Mouse (Mus musculus) heart, embryonic 10.5 days (tissue): Measurements from ENCODE around the gene Mbtps1. TPM values are rescaled to one million over a fixed set of nuclear protein-coding genes. Genes with fewer than 3 reads are reported as not detected.

Experiments used
- DNase-seq: peaks from one replicate; pipeline ENCODE4 v3.0.0-alpha.2; 2017; ENCODE audit warnings: low spot score
- H3K27ac ChIP-seq: fragments of 300-500 bp; sonication (generic); 2 replicates; pipeline ENCODE4 v1.5.1; 2016; ENCODE audit warnings: mild to moderate bottlenecking
- H3K27me3 ChIP-seq: fragments of 300-500 bp; sonication (generic); 2 replicates; pipeline ENCODE4 v1.6.1; 2016; ENCODE audit warnings: mild to moderate bottlenecking; ENCODE audit not compliant: poor library complexity, insufficient read depth, severe bottlenecking
- H3K36me3 ChIP-seq: fragments of 300-500 bp; sonication (generic); 2 replicates; pipeline ENCODE4 v1.6.1; 2016; ENCODE audit warnings: mild to moderate bottlenecking, moderate library complexity
- H3K4me1 ChIP-seq: fragments of 300-500 bp; sonication (generic); 2 replicates; pipeline ENCODE4 v1.6.1; 2016; ENCODE audit warnings: mild to moderate bottlenecking
- H3K4me3 ChIP-seq: fragments of 300-500 bp; sonication (generic); 2 replicates; pipeline ENCODE4 v1.5.1; 2016; ENCODE audit warnings: mild to moderate bottlenecking, moderate library complexity
- H3K9me3 ChIP-seq: fragments of 300-500 bp; sonication (generic); 2 replicates; pipeline ENCODE4 v1.6.1; 2016; ENCODE audit warnings: mild to moderate bottlenecking, moderate library complexity
- WGBS: fragments of 180-500 bp; shearing (Covaris S2); methylation state at CpG from one replicate; pipeline ENCODE4 v1.1.7; 2016; 5-methylcytosine and 5-hydroxymethylcytosine counted together
- polyA plus RNA-seq: library from polyadenylated mRNA; unstranded; fragments of >200 nt; fragmentation: Nextera tagmentation; extraction: Ambion mirVana; gene quantifications from 2 replicates; pipeline ENCODE4 v1.2.1, GENCODE M21; 2016

Gene Mbtps1
- polyA plus RNA-seq, 1 experiment from 2014 or later, result 86.9 TPM

DNA sequence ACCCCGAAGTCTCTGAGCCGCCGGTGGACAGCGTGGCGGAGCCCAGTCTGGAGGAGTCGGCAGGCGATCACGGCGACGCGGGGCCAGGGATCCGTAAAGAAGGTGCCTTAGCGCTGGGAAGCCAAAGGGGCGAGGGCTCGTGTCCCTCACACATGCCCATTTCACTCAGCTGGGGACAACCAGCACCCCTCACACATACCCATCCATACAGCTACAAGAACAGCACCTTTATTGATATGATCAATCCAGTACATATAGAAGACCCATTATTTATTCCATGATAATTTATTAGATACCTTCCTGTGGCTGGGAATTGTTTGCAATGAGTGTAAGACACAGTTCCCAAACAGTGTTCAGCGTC lies 16.8 kb upstream of the Mbtps1 start:
- 2% methylated on average over 16 of the region's 16 CpGs for WGBS
- H3K36me3 ChIP-seq, result no peaks in the 10 kb centered on the region
- H3K27ac ChIP-seq, result peak overlapping the region; percentile 93
- H3K4me1 ChIP-seq, result peaks cover 53% of the 10 kb centered on the region
- peaks cover 30% of the 10 kb centered on the region for H3K27me3 ChIP-seq
- no peak for DNase-seq
- H3K9me3 ChIP-seq, result no peaks in the 10 kb centered on the region
- H3K4me3 ChIP-seq, result peak overlapping the region; percentile 93

GRCm38 (mm10) chr8:119574437-119575365 lies 16.2 kb upstream of the Mbtps1 start, which contains the start of the genes Hsdl1 and Dnaaf1:
TSS of gene Hsdl1 (minus strand) at chr8:119575183.
TSS of gene Dnaaf1 (plus strand) at chr8:119575235.
- peak; percentile 96 for DNase-seq
- peaks cover 53% of the 10 kb centered on the region for H3K4me1 ChIP-seq
- under 1% methylated on average over 94 of the region's 97 CpGs for WGBS
- no peaks in the 10 kb centered on the region for H3K36me3 ChIP-seq
- H3K4me3 ChIP-seq, result peak within 1 kb of the TSS; percentile 93
- H3K27ac ChIP-seq, result peak within 1 kb of the TSS; percentile 93
- peaks cover 30% of the 10 kb centered on the region for H3K27me3 ChIP-seq
- H3K9me3 ChIP-seq, result no peaks in the 10 kb centered on the region

DNA sequence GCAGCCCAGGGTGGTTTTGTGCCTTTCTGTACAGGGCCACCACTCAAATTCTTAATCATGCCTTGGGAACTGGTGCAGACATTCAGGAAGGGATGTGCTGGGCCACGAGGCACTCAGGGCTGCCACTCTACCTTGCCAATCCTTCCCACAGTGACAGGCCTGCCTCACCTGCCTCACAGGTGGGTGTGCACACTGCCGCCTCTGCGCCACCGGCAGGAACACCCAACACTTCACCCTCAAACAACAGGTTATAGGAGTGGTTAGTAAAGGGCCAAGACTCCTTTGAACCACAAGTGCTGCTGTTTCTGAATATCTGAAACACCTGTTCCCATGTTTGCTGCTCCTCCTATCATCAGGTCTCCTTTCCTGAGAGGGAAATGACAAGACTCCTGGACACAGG lies 13.9 kb upstream of the Mbtps1 start:
- peaks cover 42% of the 10 kb centered on the region for H3K4me1 ChIP-seq
- H3K36me3 ChIP-seq, result peaks cover 6% of the 10 kb centered on the region
- DNase-seq, result no peak
- H3K27ac ChIP-seq, result no peak overlapping the region
- H3K9me3 ChIP-seq, result no peaks in the 10 kb centered on the region
- 88% methylated on average over 4 of the region's 4 CpGs for WGBS
- H3K27me3 ChIP-seq, result peaks cover 19% of the 10 kb centered on the region
- no peak overlapping the region for H3K4me3 ChIP-seq

- Histone ChIP-seq H3K4me1 (peaks cover 42% of the 10 kb centered on the region), H3K36me3 (peaks cover 15% of the 10 kb centered on the region), H3K4me3 (no peak overlapping the region), H3K27ac (no peak overlapping the region), H3K27me3 (peaks cover 7% of the 10 kb centered on the region), H3K9me3 (no peaks in the 10 kb centered on the region)
- 85% methylated on average over 6 of the region's 6 CpGs for WGBS
- no peak for DNase-seq
Observed at GRCm38 (mm10) chr8:119571135-119571534, 12.6 kb upstream of the Mbtps1 start.

DNA sequence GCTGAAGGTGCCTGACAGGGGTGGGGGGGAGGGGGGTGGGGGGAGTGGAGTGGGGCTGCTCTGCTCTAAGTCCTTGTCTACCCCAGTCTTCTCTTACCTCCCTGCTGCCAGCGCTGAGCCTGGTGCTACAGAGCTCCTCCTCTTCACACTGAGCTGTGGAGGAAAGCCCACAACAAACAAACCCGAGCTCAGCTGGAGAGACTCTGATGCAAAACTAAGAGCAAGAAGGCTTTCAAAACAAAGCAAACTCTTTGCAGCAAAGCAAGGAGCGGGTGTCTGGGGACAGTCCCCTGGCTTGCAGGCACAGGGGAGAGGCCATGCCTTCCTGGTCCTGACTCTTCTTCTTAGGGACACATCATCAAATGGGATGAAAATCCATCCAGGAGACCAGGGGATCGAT lies 11.3 kb upstream of the Mbtps1 start:
- Histone ChIP-seq H3K9me3 (no peaks in the 10 kb centered on the region), H3K27ac (no peak overlapping the region), H3K27me3 (no peaks in the 10 kb centered on the region; the same call in 1 of the 2 replicates), H3K4me1 (peaks cover 34% of the 10 kb centered on the region), H3K36me3 (peaks cover 28% of the 10 kb centered on the region), H3K4me3 (no peak overlapping the region)
- 28% methylated on average over 4 of the region's 4 CpGs for WGBS
- no peak for DNase-seq

- H3K4me1 ChIP-seq, result peaks cover 25% of the 10 kb centered on the region
- no peak for DNase-seq
- H3K9me3 ChIP-seq, result no peaks in the 10 kb centered on the region
- 55% methylated on average over 7 of the region's 7 CpGs for WGBS
- peaks cover 36% of the 10 kb centered on the region for H3K36me3 ChIP-seq
- no peak overlapping the region for H3K4me3 ChIP-seq
- H3K27me3 ChIP-seq, result no peaks in the 10 kb centered on the region; the same call in 1 of the 2 replicates
- no peak overlapping the region for H3K27ac ChIP-seq
Observed at GRCm38 (mm10) chr8:119568951-119569350, 10.4 kb upstream of the Mbtps1 start.

- H3K27me3 ChIP-seq, result no peaks in the 10 kb centered on the region; the same call in 1 of the 2 replicates
- no peaks in the 10 kb centered on the region for H3K9me3 ChIP-seq
- peaks cover 43% of the 10 kb centered on the region for H3K36me3 ChIP-seq
- H3K27ac ChIP-seq, result no peak overlapping the region
- H3K4me3 ChIP-seq, result no peak overlapping the region
- WGBS, result 86% methylated on average over 9 of the region's 9 CpGs
- no peak for DNase-seq
- H3K4me1 ChIP-seq, result peaks cover 21% of the 10 kb centered on the region
Observed at GRCm38 (mm10) chr8:119568251-119568650, 9.7 kb upstream of the Mbtps1 start.

DNA sequence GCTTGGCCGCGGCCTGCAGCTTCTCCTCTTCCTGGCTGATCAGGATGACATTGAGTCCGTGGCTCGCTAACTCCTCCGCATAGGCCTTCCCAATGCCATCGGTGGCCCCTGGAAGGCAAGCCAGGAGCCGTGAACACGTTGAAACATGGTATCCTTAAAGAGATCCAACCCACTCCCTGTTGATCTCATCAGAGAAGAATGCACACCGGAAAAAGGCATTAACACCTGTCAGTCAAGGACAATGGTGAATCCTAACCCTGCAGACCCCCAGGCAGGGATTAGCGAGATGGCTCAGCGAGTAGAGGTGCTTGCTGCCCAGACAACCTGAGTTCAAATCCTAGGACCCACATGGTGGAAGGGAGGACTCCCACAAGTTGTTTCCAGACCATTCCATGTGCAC lies 7.8 kb upstream of the Mbtps1 start:
- DNase-seq, result no peak
- H3K36me3 ChIP-seq, result peaks cover 60% of the 10 kb centered on the region
- WGBS, result 64% methylated on average over 11 of the region's 11 CpGs
- peaks cover 17% of the 10 kb centered on the region for H3K4me1 ChIP-seq
- H3K27me3 ChIP-seq, result no peaks in the 10 kb centered on the region; the same call in 1 of the 2 replicates
- no peak overlapping the region for H3K4me3 ChIP-seq
- no peaks in the 10 kb centered on the region for H3K9me3 ChIP-seq
- no peak overlapping the region for H3K27ac ChIP-seq

GRCm38 (mm10) chr8:119563849-119564251 lies 5.3 kb upstream of the Mbtps1 start:
- Histone ChIP-seq H3K4me3 (no peak overlapping the region), H3K4me1 (peaks cover 4% of the 10 kb centered on the region; the same call in 1 of the 2 replicates), H3K27me3 (no peaks in the 10 kb centered on the region; the same call in 1 of the 2 replicates), H3K36me3 (peaks cover 60% of the 10 kb centered on the region), H3K27ac (no peak overlapping the region), H3K9me3 (no peaks in the 10 kb centered on the region)
- DNase-seq, result no peak
- WGBS, result 93% methylated on average over 14 of the region's 14 CpGs

DNA sequence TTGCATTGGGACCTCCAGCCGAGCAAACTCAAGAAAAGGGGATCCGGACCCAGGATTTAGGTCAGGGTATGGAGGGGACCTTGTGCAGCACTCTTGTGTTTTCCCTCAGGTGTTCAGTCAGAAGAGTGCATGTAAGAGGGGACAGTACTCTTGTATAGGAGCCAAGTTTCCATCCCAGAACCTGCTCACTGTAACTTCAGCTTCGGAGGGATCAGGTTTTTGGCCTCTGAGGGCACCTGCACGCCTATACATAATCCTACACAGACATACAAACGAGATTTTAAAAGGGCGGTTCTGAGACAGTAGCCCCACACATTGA lies 826 bp upstream of the Mbtps1 start:
- Histone ChIP-seq H3K27me3 (no peaks in the 10 kb centered on the region), H3K9me3 (no peaks in the 10 kb centered on the region), H3K4me1 (peaks cover 24% of the 10 kb centered on the region), H3K27ac (peak overlapping the region; percentile 97), H3K4me3 (peak overlapping the region; percentile 90), H3K36me3 (peaks cover 31% of the 10 kb centered on the region)
- DNase-seq, result no peak
- 83% methylated on average over 6 of the region's 6 CpGs for WGBS

- H3K9me3 ChIP-seq, result no peaks in the 10 kb centered on the region
- H3K36me3 ChIP-seq, result peaks cover 18% of the 10 kb centered on the region
- no peaks in the 10 kb centered on the region for H3K27me3 ChIP-seq
- peaks cover 36% of the 10 kb centered on the region for H3K4me1 ChIP-seq
- 1% methylated on average over 55 of the region's 55 CpGs for WGBS
- DNase-seq, result peak; percentile 90
- H3K27ac ChIP-seq, result peak overlapping the region; percentile 97
- H3K4me3 ChIP-seq, result peak overlapping the region; percentile 90
Observed at GRCm38 (mm10) chr8:119557821-119558602, 523 bp downstream of the Mbtps1 start.

- 81% methylated on average over 9 of the region's 9 CpGs for WGBS
- no peak for DNase-seq
- H3K36me3 ChIP-seq, result peaks cover 9% of the 10 kb centered on the region
Observed at GRCm38 (mm10) chr8:119557132-119557531, 1.4 kb downstream of the Mbtps1 start.

GRCm38 (mm10) chr8:119555861-119556260 lies 2.7 kb downstream of the Mbtps1 start:
- Histone ChIP-seq H3K36me3 (0 out of 2 replicates have a peak, but pooled peaks cover 3% of the 10 kb centered on the region), H3K9me3 (no peaks in the 10 kb centered on the region), H3K27me3 (no peaks in the 10 kb centered on the region), H3K4me3 (no peak overlapping the region), H3K4me1 (peaks cover 44% of the 10 kb centered on the region), H3K27ac (no peak overlapping the region)
- no peak for DNase-seq
- 91% methylated on average over 6 of the region's 6 CpGs for WGBS

More at GRCm38 (mm10) chr8:119557132-119557531, 1.4 kb downstream of the Mbtps1 start:
- Histone ChIP-seq H3K9me3 (no peaks in the 10 kb centered on the region), H3K4me1 (peaks cover 39% of the 10 kb centered on the region), H3K27ac (no peak overlapping the region), H3K27me3 (no peaks in the 10 kb centered on the region), H3K4me3 (peak overlapping the region; percentile 90)
